Mouse (Mus musculus): ENCODE measurements around the gene 3110082I17Rik.

3110082I17Rik gene

DNA sequence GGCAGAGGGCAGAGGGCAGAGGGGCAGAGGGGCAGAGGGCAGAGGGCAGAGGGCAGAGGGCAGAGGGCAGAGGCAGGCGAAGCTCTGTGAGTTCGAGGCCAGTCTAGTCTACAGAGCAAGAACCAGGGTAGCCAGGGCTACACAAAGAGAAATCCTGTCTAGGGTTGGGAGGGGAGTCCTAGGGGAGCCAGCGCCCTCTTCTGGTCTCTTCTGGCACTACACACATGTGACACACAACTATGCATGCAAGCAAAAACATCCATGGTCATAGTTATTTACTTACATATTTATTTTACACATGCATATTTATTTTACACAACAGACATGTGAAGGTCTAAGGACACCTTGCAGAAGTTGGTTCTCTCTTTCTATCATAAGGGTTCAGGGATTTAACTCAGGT lies 42.8 kb downstream of the 3110082I17Rik start:
- DNase-seq, result no peak

DNA sequence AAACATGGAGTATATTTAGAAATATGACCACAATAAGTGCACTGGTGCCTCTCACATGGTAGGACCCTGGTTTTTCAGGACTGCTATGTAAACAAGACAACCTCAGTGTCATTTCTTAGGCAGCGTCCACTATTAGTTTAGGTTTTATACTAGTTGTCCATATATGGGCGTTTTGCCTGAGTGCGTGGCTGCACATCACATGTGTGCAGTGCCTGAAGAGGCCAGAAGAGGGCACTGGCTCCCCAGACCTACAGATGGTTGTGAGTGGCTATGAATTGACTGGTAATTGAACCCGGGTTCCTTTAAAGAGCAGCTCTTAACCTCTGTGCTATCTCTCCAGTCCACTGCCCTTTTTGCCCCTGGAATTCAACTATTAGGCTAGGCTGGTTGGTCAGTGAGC lies 43.4 kb downstream of the 3110082I17Rik start:
- DNase-seq, result peak; percentile 48 to 71

- no peak for DNase-seq
Measured at GRCm38 (mm10) chr5:139415001-139415400, 45.3 kb downstream of the 3110082I17Rik start.

GRCm38 (mm10) chr5:139413545-139413944 lies 46.8 kb downstream of the 3110082I17Rik start:
- no peak for DNase-seq

DNA sequence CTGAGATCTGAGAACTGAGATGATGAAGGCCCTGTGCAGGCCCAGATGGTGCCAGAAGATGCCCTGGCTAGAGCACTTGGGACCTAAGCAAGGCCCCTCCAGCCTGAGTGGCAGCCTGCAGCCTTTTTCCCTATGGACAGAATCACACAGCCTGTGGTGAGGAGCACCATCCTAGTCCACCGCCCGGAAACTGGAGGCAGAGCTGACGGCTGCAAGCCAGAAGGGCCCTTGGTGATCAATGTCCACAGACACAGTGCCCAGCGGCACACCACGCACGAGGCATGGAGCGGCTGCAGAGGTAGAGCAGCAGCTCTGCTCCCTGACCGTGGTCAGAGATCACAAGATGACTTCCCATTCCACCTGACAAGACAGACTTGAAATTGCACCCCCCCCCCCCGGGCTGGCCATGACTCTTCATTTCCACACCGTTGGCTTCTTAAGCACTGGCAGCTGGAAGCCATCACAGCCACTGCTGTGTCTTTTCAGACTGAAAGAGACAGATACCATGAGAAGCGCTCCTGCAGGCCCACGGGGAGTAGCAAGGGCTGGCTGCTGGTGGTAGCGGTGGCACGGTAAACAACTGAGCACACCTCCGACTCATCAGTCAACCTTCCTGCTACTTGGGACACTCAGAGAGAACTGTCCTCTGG lies 48.5 kb downstream of the 3110082I17Rik start:
- DNase-seq, result peak in 1 of 2 experiments; percentile 53

DNA sequence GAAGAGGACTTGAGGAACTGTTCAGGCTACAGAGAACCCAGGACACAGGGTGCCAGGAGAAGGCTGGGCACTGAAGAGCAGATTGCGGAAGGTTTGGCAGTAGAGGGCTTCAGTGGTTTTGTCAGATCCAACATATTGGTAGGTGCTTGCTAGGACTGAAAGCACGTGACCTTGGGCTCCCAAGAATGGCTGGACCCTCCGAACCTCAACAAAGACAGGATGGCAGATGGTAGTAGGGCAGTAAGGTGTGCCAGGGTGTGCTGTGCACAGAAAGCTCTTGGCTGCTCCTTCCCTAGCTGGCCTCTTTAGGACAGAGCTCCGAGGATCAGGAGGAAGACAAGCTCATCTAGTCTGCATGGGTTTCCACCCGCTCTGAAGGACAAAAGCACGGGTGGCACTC lies 49.2 kb downstream of the 3110082I17Rik start:
- no peak for DNase-seq

DNA sequence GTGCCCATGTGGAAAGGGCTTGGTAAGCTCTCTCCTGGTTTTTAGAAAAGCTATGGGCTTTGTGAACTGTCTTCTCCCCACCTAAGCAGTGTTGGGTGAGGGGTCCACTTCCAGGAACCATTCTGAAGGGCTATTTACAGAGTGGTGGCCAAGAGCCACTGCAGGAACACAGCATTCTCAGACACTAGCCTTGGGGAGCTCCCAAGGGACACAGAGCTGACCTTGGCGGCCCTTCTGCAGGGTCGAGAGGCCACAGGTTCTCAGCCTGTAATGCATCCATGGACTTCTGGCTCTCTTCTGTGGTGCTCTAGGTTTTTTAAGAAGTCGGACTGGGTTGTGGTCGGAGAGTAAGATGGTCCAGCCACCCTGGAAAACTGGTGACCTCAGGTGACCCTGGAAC lies 50.3 kb downstream of the 3110082I17Rik start:
- DNase-seq, result no peak

- peak; percentile 57 to 67 for DNase-seq
Measured at GRCm38 (mm10) chr5:139409412-139409811, 50.9 kb downstream of the 3110082I17Rik start.

DNA sequence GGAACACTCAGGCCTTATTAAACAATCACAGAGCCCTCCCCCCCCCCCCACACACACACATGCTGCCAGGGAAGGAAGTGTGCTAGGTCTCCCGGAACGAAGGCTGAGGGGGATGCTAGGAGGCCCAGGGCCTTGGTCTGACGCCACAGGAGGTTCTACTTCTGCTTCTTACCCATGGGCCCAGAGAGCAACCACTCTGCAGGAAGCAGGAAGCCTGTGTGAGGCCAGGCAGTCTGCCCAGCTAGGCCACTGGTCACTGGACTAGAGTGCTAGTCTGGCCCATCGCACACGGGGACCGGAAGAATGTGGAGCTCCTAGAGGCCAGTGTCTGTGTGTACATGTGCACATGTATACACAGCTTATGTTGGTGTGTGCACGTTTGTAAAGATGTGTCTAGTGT lies 51.8 kb downstream of the 3110082I17Rik start:
- DNase-seq, result peak in 1 of 2 experiments; percentile 54

DNA sequence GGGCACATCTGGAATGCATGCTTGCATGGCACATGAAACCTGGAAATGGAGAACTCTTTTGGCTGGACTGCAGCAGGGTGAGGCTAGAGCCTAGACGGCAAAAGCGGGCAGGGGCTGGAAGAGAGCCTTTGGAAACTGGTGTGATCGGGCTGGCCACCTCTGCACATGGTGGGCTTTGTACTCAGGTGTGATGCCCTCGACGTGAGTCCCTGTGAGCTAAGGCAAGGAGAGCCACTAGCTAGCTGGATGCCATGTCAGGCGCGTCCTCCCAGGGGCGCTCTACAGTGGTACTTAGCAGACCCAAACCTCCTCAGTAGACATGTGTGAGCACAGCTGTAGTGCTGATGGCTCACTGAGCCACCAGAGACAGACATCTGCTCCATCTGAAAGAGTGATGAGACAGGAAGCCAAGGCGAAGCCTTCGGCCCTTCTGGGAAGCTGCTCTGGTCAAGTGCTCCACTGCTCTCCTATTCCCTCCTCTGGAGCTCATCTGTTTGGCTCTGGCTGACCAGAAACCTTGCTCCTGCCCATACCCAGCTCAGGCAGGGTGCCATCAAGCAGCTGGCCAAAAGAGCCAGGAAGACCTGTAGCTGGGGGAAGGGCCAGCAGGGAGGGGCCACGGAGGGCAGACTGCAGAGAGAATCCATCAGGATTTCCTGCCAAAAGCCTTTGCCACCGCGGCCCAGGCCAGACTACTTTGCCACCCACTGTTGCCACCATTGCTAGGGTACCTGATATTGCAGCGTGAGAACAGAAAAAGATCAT lies 53.0 kb downstream of the 3110082I17Rik start:
- DNase-seq, result no peak

GRCm38 (mm10) chr5:139405953-139406352 lies 54.4 kb downstream of the 3110082I17Rik start:
- DNase-seq, result no peak

GRCm38 (mm10) chr5:139405478-139405877 lies 54.8 kb downstream of the 3110082I17Rik start:
- peak in 1 of 2 experiments; percentile 64 for DNase-seq

DNA sequence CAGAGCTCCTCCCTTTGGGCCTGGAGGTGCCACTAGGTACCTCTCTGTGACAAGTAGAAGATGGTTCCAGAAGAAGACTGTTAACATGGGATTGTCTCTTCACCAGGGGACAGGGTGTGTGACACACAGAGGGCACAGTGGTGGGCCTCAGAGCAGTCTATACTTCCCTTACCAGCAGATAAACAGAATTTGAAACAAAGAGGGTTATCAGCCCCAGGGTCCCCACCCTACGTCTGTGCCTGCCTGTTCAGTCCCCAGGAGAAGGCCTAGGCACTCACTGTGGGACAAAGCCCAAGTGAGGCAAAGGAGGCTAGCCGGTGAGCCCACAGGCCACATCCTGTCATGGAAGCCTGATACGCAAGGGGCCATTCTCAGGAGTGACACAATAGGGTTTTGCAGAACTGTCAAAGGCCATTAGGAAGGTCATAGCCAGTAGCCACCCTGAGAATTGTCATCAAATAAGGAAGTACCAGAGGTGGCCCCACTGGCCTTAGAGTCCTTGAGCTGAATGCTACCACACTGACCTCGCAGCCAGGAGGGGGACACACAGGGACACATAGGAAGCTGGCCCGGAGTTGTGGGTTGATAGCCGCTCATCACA lies 55.4 kb downstream of the 3110082I17Rik start, which contains the start of gene C130050O18Rik:
TSS of gene C130050O18Rik (plus strand) at position 480 of the 601 bp plus-strand sequence.
- DNase-seq, result no peak

DNA sequence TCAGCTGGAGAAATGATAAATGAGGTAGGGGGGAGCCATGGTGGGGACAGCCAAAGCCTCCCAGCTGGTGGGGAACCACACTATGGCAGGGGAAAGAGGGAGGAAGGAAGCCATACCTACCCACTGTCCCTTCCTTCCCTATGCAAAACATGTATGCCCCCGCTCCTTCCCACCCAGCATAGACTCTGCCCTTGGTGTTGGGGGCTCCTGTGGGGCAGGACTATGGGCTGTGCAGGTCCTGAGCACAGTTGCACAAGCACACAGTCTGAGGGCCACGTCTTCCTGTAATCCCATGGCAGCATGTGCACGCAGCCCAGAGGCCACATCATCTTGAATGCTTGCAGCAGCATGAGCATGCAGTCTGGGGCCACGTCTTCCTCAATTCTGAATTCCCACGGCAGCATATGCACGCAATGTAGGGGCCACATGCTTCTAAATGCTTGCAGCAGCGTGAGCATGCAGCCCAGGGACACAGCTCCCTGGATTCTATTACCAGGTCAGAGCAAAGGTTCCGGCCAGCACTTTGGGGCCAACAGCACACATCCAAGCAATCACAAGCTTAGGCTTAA lies 56.6 kb downstream of the 3110082I17Rik start:
- DNase-seq, result no peak

DNA sequence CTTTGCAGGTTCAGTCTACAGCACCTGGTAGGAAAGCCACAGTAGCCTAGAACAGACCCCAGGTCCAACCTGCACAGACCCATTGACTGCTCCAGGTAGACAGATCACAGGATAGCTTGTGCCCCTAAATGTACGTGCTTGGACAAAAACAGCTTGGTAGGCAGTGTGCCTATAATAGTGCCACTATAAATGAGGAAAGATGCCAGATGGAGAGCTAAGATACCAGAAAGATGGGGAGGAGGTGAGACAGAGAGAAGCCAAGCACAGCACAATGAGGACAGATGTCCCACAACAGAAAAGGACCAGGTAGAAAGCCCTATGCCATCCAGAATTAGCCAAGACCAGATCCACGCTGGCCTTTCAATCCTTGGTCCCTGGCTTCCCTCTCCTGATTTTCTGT lies 58.2 kb downstream of the 3110082I17Rik start:
- no peak for DNase-seq

DNA sequence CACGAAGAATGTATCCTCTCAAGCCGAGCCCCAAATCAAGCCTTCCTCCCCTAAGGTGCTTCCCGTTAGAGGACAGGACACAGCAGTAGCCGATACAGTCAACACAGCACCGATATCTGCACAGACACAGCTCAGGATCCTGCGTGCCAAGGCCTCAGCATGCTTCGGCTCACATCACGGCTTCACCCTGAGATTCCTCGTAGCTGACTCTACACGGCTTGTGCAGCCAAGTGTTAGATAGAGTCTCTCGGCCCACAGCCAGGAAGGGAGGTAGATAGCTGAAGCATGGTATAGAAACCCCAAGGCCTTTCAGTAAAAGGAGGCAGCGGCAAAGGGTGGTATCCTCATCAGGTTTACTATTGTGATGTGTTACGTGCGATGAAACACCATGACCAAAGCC lies 60.3 kb downstream of the 3110082I17Rik start:
- DNase-seq, result no peak

- DNase-seq, result no peak
Measured at GRCm38 (mm10) chr5:139398786-139399185, 61.5 kb downstream of the 3110082I17Rik start.

DNA sequence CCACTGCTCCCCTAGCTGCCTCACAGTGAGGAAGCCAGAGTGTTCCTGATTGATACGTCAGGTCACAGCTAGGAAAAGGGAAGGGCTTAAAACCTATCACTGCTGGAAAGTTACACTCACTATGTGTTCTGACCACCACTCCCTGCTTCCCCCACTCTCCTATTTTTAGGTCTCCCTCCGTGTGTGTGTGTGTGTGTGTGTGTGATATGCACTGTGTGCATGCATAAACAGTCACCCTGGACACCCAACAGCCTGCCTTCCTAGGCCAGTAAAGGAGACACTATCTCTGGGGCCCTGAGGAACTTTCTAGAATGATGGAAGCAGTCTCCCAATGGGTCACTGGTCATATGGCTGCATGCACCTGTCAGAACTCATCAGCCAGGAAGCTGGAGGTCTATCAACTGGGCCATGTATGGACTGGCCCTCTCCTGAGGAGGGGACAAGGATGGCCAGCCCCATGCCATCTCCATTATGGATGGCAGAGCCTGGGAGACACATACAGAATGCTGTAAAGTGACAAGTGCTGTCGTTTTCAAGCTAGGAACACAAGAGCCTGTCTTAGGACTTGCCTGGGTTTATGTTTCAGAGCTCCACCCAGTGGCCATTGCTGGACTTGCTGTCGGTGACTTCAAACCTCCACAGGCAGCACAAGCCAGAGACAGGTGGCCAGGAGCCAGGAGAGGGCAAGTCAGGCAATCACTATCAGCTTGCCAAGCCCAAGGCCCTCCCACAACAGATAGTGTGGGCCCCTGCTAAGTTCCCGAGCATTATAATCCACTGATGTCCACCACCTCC lies 62.2 kb downstream of the 3110082I17Rik start:
- peak; percentile 92 to 93 for DNase-seq

- DNase-seq, result no peak
Measured at GRCm38 (mm10) chr5:139397359-139397916, 62.9 kb downstream of the 3110082I17Rik start.

DNA sequence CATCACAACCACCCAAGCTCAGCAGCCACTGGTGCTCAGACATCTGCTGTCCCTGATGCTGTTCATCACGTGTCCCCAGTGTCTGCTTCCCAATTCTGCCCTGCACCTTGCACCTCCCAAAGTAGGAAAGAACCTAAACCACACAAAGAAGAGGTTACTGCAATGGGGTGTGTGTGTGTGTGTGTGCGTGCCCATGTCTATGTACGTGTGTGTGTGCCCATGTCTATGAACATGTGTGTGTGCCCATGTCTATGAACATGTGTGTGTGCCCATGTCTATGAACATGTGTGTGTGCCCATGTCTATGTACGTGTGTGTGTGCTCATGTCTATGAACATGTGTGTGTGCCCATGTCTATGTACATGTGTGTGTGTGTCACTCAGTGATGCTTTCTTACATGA lies 64.8 kb downstream of the 3110082I17Rik start:
- no peak for DNase-seq

GRCm38 (mm10) chr5:139394399-139394798 lies 65.9 kb downstream of the 3110082I17Rik start:
- no peak for DNase-seq

DNA sequence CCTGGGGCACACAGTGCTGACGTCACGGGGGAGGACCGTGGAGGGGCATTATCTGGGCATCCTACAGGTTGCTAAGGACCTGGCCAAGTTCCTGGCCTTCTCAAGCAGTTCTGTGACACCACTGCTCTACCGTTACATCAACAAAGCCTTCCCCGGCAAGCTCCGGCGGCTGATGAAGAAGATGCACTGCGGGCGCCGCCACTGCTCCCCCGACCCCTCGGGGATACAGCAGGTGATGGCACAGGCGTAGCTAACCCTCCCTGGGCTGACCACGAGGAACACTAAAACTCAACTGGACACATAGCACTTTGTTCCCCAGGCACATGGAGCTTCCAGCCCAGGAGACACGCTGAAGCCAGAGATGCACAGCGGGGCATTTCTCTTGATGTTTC lies 67.1 kb downstream of the 3110082I17Rik start:
- DNase-seq, result no peak

Data from kidney, postnatal 4 days (tissue).